Mouse (Mus musculus) C2C12 (cell line): ENCODE results near the gene Pla2g4f.

ENCODE experiments used
- CEBPB ChIP-seq: IDR thresholded peaks from one replicate; pipeline ENCODE4 v1.6.1; 2011; ENCODE audit warnings: low read depth, mild to moderate bottlenecking, control low read depth, moderate library complexity
- CTCF ChIP-seq: IDR thresholded peaks from one replicate; pipeline ENCODE4 v1.5.1; 2011; ENCODE audit not compliant: control insufficient read depth, insufficient read depth, insufficient read length
- FOSL1 ChIP-seq: IDR thresholded peaks from one replicate; pipeline ENCODE4 v1.8.0; 2011; ENCODE audit warnings: mild to moderate bottlenecking, low read length; ENCODE audit not compliant: poor library complexity, insufficient read depth, severe bottlenecking
- MAX ChIP-seq: IDR thresholded peaks from one replicate; pipeline ENCODE4 v1.6.1; 2011; ENCODE audit warnings: mild to moderate bottlenecking, control low read depth
- MYOD1 ChIP-seq: IDR thresholded peaks from one replicate; pipeline ENCODE4 v1.6.1; 2011; ENCODE audit warnings: low read depth; ENCODE audit not compliant: control insufficient read depth, insufficient read length
- MYOG ChIP-seq: IDR thresholded peaks from one replicate; pipeline ENCODE4 v1.6.1; 2011; ENCODE audit not compliant: control insufficient read depth, insufficient read length; ENCODE audit errors: extremely low read depth
- USF1 ChIP-seq: IDR thresholded peaks from one replicate; pipeline ENCODE4 v1.6.1; 2011; ENCODE audit warnings: low read depth, mild to moderate bottlenecking, control low read depth, moderate library complexity

GRCm38 (mm10) chr2:120341741-120342140, 27.8 kb upstream of the Pla2g4f start:
- TF ChIP-seq CTCF: no peak
- TF ChIP-seq USF1: no peak
- no peak for TF ChIP-seq FOSL1
- no peak for TF ChIP-seq CEBPB
- no peak for TF ChIP-seq MYOD1
- TF ChIP-seq MAX: no peak
- no peak for TF ChIP-seq MYOG
